Mouse (Mus musculus) adrenal gland, postnatal 14 days (tissue): ENCODE data around the gene Cdh23. TPM values are rescaled to one million over a fixed set of nuclear protein-coding genes. Genes with fewer than 3 reads are reported as not detected.

Experiments used
- DNase-seq: peaks from one replicate; pipeline ENCODE4 v3.0.0; 2021; ENCODE audit warnings: mixed read lengths
- total RNA-seq: library from RNA; stranded (reverse); gene quantifications from 2 replicates; pipeline ENCODE4 v1.2.3, GENCODE M21; 2021

Cdh23 gene
- total RNA-seq, 1 experiment from 2014 or later: 4.5 TPM

- no peak for DNase-seq
Observed at GRCm38 (mm10) chr10:60474549-60474948, 221.7 kb downstream of the Cdh23 start.

GRCm38 (mm10) chr10:60473782-60474322, 222.4 kb downstream of the Cdh23 start:
- DNase-seq: no peak

DNA sequence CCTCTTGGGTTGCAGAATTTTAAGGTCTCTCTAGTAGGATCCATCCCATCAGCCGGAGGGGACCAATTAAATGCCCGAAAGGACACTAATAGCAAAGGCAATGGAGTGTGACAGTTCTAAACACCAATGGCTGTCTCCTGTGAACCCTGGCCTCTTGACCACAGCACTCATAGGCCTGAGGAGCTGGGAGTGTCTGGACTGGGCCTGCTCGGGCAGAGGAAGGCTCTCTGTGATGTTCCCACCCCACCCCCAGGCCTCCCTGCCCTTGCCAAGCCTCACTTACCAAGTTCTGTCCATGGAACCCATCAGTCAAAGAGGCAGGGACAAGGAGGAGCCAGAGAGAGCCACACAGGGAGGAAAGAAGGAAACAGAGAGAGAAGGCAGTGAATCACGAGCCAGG, 228.5 kb downstream of the Cdh23 start:
- no peak for DNase-seq

- no peak for DNase-seq
Observed at GRCm38 (mm10) chr10:60463953-60464647, 232.2 kb downstream of the Cdh23 start.

GRCm38 (mm10) chr10:60456662-60457397, 239.5 kb downstream of the Cdh23 start:
- DNase-seq: no peak

GRCm38 (mm10) chr10:60455193-60455592, 241.1 kb downstream of the Cdh23 start:
- no peak for DNase-seq

DNA sequence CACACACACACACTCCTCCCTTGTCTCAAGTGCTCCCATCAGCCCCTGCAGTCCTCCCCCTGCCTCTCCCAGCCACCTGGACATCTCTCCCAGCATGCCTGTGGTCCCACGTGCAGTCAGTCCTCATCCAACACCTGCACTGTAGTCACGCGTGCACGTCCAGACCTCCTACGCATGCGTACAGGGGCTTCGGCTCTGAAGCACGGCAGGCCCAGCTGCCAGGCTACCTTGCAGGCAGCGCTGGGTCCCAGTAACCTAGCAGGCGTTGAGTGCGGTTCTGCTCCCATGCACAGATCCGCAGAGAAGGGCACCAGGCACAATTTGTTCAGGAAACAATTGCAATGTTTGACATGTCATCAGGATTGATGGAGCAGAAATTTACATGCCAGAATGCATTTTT, 249.1 kb downstream of the Cdh23 start:
- DNase-seq: no peak

DNA sequence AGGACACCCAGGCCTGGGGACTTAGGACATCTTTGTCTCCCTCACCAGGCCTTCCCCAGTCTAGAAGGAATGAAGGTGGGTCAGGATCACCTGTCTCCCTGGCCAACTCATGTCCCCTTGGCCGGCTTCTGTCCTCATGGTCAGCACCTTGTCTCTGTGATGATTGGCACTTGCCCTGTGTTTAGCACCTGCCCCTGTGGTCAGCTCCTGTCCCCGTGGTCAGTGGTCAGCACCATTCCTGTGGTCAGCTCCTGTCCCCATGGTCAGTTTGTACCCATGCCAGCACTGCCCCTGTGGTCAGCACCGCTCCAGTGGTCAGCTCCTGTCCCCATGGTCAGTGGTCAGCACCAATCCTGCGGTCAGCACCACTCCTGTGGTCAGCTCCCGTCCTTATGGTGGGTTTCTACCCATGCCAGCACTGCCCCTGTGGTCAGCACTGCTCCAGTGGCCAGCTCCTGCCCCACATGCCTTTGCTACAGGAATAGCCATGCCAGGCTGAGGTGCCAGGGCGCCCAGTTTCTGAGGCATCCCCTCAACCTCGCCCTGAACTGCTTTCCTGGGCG, 251.2 kb downstream of the Cdh23 start:
- peak; percentile 90 for DNase-seq

DNA sequence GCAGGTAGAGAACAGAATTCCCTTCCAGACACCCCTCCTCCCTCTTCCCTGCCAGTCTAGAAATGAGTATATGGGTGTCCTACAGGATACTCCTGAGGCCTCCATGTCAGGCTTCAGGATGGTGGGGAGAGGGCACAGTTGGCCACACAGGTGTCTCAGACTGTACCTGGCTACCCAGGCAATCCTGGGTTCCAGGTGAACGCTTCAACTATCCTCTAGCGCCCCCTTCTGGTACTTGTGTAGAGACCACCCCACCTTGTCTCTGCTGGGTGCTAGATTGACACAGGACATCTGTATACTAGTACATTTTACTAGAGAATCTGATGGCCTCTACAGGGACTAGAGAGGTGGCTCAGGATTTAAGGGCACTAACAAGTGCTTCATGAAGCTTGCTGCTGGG, 253.2 kb downstream of the Cdh23 start:
- DNase-seq: no peak

- DNase-seq: no peak
Observed at GRCm38 (mm10) chr10:60442321-60442720, 254.0 kb downstream of the Cdh23 start.

DNA sequence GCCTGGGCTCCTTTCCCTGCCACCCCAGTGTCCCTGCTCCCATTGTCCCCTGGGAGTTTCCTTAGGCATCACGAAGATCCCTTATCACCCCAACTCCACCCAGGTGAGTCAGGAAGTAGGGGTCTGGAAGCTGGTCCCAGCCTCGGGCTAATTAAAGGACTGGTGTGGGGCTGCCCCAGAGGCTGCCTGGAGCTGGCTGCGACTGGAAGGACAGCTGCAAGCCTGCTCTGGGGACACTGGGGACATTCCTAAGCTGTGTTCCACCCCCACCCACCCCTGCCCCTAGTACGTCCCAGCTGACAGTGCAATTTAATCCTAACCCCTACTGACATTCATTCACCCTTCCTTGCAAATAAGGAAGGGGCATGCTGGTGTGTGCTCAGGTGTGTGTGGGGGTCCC, 263.6 kb downstream of the Cdh23 start:
- DNase-seq: no peak

- no peak for DNase-seq
Observed at GRCm38 (mm10) chr10:60430591-60430990, 265.7 kb downstream of the Cdh23 start.

DNA sequence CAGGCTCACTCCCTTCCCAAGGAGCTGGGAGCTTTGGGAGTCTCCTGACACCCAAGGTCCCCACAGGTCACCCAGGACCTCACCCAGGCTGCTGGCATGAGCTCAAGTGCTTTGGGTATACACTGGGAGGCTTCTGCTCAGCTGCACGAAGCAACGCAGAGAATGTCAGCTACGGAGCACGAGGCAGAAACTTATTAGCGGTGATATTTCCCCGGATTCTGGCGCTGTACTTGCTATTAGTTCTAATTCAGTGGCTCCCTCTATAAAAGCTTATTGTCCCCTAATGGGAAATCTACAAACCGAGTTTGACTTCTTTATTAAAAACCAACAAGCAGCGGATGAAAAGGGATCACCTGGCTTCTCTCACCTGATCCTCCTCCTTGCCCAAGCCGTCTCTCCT, 266.3 kb downstream of the Cdh23 start:
- DNase-seq: no peak

GRCm38 (mm10) chr10:60422756-60423155, 273.5 kb downstream of the Cdh23 start:
- DNase-seq: no peak

- DNase-seq: no peak
Observed at GRCm38 (mm10) chr10:60419624-60420023, 276.7 kb downstream of the Cdh23 start.

- DNase-seq: peak; percentile 80
Observed at GRCm38 (mm10) chr10:60418137-60418536, 278.2 kb downstream of the Cdh23 start.

GRCm38 (mm10) chr10:60417041-60417440, 279.2 kb downstream of the Cdh23 start:
- no peak for DNase-seq

- DNase-seq: no peak
Observed at GRCm38 (mm10) chr10:60413756-60414155, 282.5 kb downstream of the Cdh23 start.

- peak; percentile 28 for DNase-seq
Observed at GRCm38 (mm10) chr10:60411794-60412193, 284.5 kb downstream of the Cdh23 start.

GRCm38 (mm10) chr10:60407831-60408230, 288.5 kb downstream of the Cdh23 start:
- peak; percentile 68 for DNase-seq

DNA sequence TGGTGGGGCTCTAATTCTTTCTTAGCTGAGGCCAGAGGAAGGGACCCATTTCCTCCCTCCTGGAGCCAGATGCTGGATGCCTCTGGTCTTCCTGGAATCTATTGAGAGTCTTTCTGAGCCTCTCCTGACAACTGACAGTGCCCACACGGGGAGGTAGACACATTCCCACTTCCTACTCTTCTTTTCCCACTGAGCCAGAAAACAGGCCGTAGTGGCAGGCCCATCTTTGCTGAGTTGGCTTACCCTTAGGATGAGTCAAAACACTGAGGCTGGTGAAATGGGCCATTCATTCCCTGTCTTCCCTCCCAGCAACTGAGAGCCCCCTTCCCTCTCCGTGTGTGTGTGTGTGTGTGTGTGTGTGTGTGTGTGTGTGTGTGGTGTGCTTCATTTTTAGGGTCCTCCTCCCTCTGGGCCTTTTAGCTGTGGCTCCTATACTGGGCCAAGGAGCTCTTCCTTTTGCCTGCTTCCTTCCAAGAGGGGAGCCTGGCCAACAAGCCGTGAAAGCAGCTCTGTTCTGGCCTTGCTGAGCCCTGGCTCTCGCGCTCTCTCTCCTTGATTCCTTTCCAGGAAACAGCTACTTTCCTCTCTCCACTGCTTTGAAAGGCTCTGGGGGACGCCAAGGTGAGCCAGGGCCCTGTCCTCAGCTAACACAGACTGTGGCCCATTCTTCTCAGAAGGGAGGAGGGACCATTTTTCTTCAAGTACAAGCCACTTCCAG, 290.7 kb downstream of the Cdh23 start:
- DNase-seq: peak; percentile 27

GRCm38 (mm10) chr10:60400507-60401295, 295.6 kb downstream of the Cdh23 start:
- no peak for DNase-seq
